Mouse (Mus musculus): ENCODE results near the gene Gm5901. TPM values are rescaled to one million over a fixed set of nuclear protein-coding genes. Genes with fewer than 3 reads are reported as not detected.
A peak's percentile ranks its signal among the peaks of the same experiment; 100 is the strongest.

The Gm5901 gene
- polyA plus RNA-seq, 1 experiment from 2014 or later: not detected

DNA sequence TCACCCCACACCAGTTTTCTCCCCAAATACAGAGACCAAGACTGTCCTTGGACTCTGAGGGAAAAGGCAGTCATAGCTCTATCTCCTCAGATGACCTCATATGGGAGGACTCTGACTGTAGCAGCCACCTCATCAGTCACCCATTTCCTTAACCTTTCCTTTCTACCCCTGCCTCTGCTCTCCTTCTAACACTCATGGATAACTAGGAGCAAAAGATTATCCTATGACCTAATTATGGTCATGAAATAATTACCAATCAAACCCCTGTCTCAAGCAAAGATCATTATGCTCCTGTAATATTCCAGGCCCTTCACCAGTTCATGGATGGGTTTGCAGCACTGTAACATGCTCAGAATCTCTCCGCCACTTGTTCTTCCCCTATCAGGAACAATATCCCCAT is 6.9 kb upstream of the Gm5901 start, which contains the start of gene Olfr692:
TSS of gene Olfr692 (plus strand) at position 301 of the 400 bp plus-strand sequence.
- Histone ChIP-seq H3K9ac (replicated peaks; ENCODE audit: low read length) (no peak within 1 kb of the TSS), H3K4me3 (replicated peaks; ENCODE audit: low read depth, low read length) (no peak within 1 kb of the TSS), H3K4me1 (ENCODE audit: control insufficient read depth, insufficient read depth, low read length) (no peaks in the 10 kb centered on the region), H3K27ac (replicated peaks; ENCODE audit: low read depth, low read length) (no peak within 1 kb of the TSS), H3K9me3 (ENCODE audit: control insufficient read depth, low read length) (no peaks in the 10 kb centered on the region), H3K36me3 (ENCODE audit: control insufficient read depth, insufficient read depth, low read length) (peaks cover 6% of the 10 kb centered on the region), H3K4me2 (ENCODE audit: low read length) (no peak within 1 kb of the TSS), H3K27me3 (ENCODE audit: control insufficient read depth, insufficient read depth, low read length) (no peaks in the 10 kb centered on the region)
- ATAC-seq (ENCODE audit: low FRiP score, low TSS enrichment): no peak
- no peak for DNase-seq
- WGBS: 98% methylated on average over 1 of the region's 1 CpGs

DNA sequence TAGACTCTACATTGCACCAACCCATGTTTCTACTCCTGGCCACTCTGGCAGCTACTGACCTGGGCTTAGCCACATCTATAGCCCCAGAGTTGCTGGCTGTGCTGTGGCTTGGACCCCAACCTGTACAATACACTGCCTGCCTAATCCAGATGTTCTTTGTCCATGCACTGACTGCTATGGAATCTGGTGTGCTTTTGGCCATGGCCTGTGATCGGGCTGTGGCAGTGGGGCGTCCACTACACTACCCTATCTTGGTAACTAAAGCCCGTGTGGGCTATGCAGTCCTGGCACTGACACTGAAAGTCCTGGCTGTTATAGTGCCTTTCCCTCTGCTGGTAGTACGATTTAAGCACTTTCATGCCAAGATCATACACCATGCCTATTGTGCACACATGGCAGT is 6.3 kb upstream of the Gm5901 start:
- DNase-seq: no peak
- Histone ChIP-seq H3K4me3 (replicated peaks; ENCODE audit: low read depth, low read length) (no peak overlapping the region), H3K36me3 (ENCODE audit: control insufficient read depth, insufficient read depth, low read length) (peaks cover 6% of the 10 kb centered on the region), H3K27ac (replicated peaks; ENCODE audit: low read depth, low read length) (no peak overlapping the region), H3K4me1 (ENCODE audit: control insufficient read depth, insufficient read depth, low read length) (no peaks in the 10 kb centered on the region), H3K9me3 (ENCODE audit: control insufficient read depth, low read length) (no peaks in the 10 kb centered on the region), H3K9ac (replicated peaks; ENCODE audit: low read length) (no peak overlapping the region), H3K4me2 (ENCODE audit: low read length) (no peak overlapping the region), H3K27me3 (ENCODE audit: control insufficient read depth, insufficient read depth, low read length) (no peaks in the 10 kb centered on the region)
- ATAC-seq (ENCODE audit: low FRiP score, low TSS enrichment): peak; percentile 8; the same call in 1 of the 2 replicates
- 97% methylated on average over 4 of the region's 4 CpGs for WGBS

DNA sequence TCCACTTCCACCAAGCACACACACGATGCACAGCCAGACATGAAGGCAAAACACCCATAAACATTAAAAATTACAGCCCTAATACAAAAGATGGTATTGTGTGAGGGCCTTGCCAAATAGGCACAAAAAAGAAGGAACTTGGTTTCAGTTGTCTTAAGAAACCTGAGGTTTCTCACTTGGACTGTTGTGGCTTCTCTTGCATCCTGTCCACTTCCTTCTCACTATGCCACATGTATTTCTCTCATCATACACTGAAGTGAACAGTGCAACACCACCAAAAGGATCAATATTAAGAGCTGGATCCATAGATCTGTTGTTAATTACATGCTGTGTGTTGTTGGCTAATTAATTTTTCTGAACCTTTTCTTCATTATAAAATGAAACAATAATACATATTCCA is 1.9 kb upstream of the Gm5901 start:
- no peak for ATAC-seq (ENCODE audit: low FRiP score, low TSS enrichment)
- Histone ChIP-seq H3K27ac (replicated peaks; ENCODE audit: low read depth, low read length) (no peak overlapping the region), H3K9me3 (ENCODE audit: control insufficient read depth, low read length) (no peaks in the 10 kb centered on the region), H3K4me2 (ENCODE audit: low read length) (no peak overlapping the region), H3K9ac (replicated peaks; ENCODE audit: low read length) (no peak overlapping the region), H3K4me1 (ENCODE audit: control insufficient read depth, insufficient read depth, low read length) (no peaks in the 10 kb centered on the region), H3K27me3 (ENCODE audit: control insufficient read depth, insufficient read depth, low read length) (no peaks in the 10 kb centered on the region), H3K36me3 (ENCODE audit: control insufficient read depth, insufficient read depth, low read length) (peaks cover 23% of the 10 kb centered on the region), H3K4me3 (replicated peaks; ENCODE audit: low read depth, low read length) (no peak overlapping the region)
- no peak for DNase-seq
- 96% methylated on average over 1 of the region's 1 CpGs for WGBS

DNA sequence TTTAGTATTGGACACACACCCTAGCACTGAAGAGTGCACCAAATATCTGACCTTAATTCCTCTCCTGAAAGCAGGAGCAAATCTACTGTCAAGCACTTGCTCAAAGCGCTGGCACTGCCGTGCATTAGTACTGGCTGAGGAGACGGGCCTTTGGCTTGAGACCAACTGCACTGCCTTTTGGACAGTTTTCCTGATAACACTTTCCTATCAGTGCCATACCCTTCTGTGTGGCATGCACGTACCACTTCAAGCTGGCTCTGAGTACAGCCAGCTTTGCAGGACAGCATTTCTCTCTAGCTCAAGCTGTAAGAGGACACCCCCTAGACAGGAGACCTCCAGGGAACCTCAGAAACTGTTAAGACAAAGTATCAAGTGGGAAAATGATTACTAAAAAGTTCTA is 1.3 kb upstream of the Gm5901 start:
- Histone ChIP-seq H3K4me3 (replicated peaks; ENCODE audit: low read depth, low read length) (no peak overlapping the region), H3K4me1 (ENCODE audit: control insufficient read depth, insufficient read depth, low read length) (no peaks in the 10 kb centered on the region), H3K9me3 (ENCODE audit: control insufficient read depth, low read length) (no peaks in the 10 kb centered on the region), H3K4me2 (ENCODE audit: low read length) (no peak overlapping the region), H3K9ac (replicated peaks; ENCODE audit: low read length) (no peak overlapping the region), H3K27me3 (ENCODE audit: control insufficient read depth, insufficient read depth, low read length) (no peaks in the 10 kb centered on the region), H3K27ac (replicated peaks; ENCODE audit: low read depth, low read length) (no peak overlapping the region), H3K36me3 (ENCODE audit: control insufficient read depth, insufficient read depth, low read length) (peaks cover 29% of the 10 kb centered on the region)
- ATAC-seq (ENCODE audit: low FRiP score, low TSS enrichment) (no peak), DNase-seq (no peak)
- WGBS: 97% methylated on average over 4 of the region's 4 CpGs

DNA sequence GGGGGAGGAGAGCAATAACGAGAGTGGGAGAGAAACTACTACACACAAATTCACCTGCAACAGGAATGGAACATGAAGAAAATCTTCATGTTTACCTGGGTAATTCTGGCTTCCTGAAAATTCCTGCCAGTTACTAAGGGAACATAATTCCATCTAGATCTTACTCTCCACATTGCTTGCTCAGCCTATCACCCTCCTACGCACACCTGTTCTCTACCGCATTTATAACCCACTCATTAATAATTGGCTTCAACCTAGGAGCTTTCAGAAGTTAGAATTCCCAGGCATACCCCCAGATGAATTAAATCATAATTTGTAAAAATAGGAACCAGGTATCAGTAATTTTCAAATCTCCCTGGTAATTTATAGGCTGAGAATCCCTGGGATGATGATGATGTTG is 862 bp upstream of the Gm5901 start:
- Histone ChIP-seq H3K4me3 (replicated peaks; ENCODE audit: low read depth, low read length) (no peak overlapping the region), H3K27ac (replicated peaks; ENCODE audit: low read depth, low read length) (no peak overlapping the region), H3K4me2 (ENCODE audit: low read length) (no peak overlapping the region), H3K4me1 (ENCODE audit: control insufficient read depth, insufficient read depth, low read length) (no peaks in the 10 kb centered on the region), H3K36me3 (ENCODE audit: control insufficient read depth, insufficient read depth, low read length) (peaks cover 34% of the 10 kb centered on the region), H3K27me3 (ENCODE audit: control insufficient read depth, insufficient read depth, low read length) (no peaks in the 10 kb centered on the region), H3K9me3 (ENCODE audit: control insufficient read depth, low read length) (no peaks in the 10 kb centered on the region), H3K9ac (replicated peaks; ENCODE audit: low read length) (no peak overlapping the region)
- ATAC-seq (ENCODE audit: low FRiP score, low TSS enrichment) (no peak), DNase-seq (no peak)
- WGBS: over 99% methylated on average over 3 of the region's 3 CpGs

DNA sequence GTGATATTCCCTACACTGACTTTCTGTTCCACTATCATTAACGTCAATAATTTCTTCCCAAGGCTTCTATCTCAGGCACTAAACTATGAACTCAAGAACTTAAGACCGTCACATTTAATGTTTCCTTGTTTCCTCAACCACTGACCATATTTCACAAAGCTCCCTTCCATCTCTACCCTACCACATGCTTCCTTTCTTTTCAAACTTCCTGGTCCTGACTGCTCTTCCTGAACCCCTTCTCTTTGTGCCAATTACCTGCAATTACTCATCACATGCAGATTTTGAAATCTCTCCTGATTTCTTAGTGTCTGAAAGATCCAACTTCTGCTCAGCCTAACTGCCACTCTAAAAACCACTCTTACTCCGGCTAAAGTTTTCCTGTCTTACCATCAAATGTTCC is 5.5 kb downstream of the Gm5901 start:
- no peaks in the 10 kb centered on the region for H3K27me3 ChIP-seq (ENCODE audit: control insufficient read depth, insufficient read depth, low read length)
- no peak for ATAC-seq (ENCODE audit: low FRiP score, low TSS enrichment)
- WGBS: 95% methylated on average over 3 of the region's 3 CpGs
- H3K4me2 ChIP-seq (ENCODE audit: low read length): no peak overlapping the region
- no peak overlapping the region for H3K27ac ChIP-seq (replicated peaks; ENCODE audit: low read depth, low read length)
- no peak for DNase-seq
- no peaks in the 10 kb centered on the region for H3K4me1 ChIP-seq (ENCODE audit: control insufficient read depth, insufficient read depth, low read length)
- peaks cover 90% of the 10 kb centered on the region for H3K36me3 ChIP-seq (ENCODE audit: control insufficient read depth, insufficient read depth, low read length)
- H3K4me3 ChIP-seq (replicated peaks; ENCODE audit: low read depth, low read length): no peak overlapping the region
- no peaks in the 10 kb centered on the region for H3K9me3 ChIP-seq (ENCODE audit: control insufficient read depth, low read length)
- H3K9ac ChIP-seq (replicated peaks; ENCODE audit: low read length): no peak overlapping the region

DNA sequence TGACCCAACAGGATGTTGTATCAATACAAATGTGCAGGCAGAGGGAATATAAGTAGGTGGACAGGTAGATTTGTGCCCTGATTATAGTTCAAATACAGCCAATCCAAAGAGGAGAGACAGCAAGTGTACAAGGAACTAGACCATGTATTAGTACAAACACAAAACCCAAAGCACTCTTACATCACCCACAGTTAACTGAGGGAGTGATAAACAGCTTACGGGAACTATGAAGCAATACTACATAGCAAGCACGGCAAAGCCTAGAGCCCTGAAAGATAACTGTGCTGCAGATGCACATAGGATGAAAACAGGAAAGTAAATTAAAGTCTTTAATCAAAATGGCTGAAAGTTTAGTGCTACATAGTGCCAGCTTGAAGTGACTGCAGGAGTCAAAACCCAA is 12.9 kb downstream of the Gm5901 start:
- Histone ChIP-seq H3K27ac (replicated peaks; ENCODE audit: low read depth, low read length) (no peak overlapping the region), H3K4me2 (ENCODE audit: low read length) (no peak overlapping the region), H3K4me3 (replicated peaks; ENCODE audit: low read depth, low read length) (no peak overlapping the region), H3K9me3 (ENCODE audit: control insufficient read depth, low read length) (no peaks in the 10 kb centered on the region), H3K9ac (replicated peaks; ENCODE audit: low read length) (no peak overlapping the region), H3K4me1 (ENCODE audit: control insufficient read depth, insufficient read depth, low read length) (no peaks in the 10 kb centered on the region), H3K27me3 (ENCODE audit: control insufficient read depth, insufficient read depth, low read length) (no peaks in the 10 kb centered on the region), H3K36me3 (ENCODE audit: control insufficient read depth, insufficient read depth, low read length) (peaks cover 76% of the 10 kb centered on the region)
- no peak for ATAC-seq (ENCODE audit: low FRiP score, low TSS enrichment)
- WGBS: 97% methylated on average over 2 of the region's 2 CpGs
- no peak for DNase-seq

DNA sequence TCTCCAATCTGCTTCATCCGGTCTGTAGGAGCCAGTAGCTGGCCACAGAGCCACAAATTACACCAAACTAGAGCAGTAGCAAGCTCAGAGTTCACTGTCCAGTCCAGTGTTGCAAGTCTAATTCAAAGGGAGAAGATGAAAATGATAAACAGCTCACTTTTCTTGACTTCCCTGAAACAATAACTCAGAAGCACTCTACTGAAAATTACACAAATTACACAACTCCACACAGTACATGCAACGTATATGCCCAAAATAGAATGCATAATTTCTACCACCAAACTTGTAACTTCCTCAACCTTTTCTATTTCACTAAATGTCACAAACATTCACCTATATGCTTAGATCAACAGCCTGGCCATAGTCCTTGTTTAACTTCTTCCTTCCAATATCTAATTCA is 15.4 kb downstream of the Gm5901 start:
- no peaks in the 10 kb centered on the region for H3K27me3 ChIP-seq (ENCODE audit: control insufficient read depth, insufficient read depth, low read length)
- H3K9ac ChIP-seq (replicated peaks; ENCODE audit: low read length): no peak overlapping the region
- no peak overlapping the region for H3K4me2 ChIP-seq (ENCODE audit: low read length)
- no peak overlapping the region for H3K27ac ChIP-seq (replicated peaks; ENCODE audit: low read depth, low read length)
- no peaks in the 10 kb centered on the region for H3K9me3 ChIP-seq (ENCODE audit: control insufficient read depth, low read length)
- H3K36me3 ChIP-seq (ENCODE audit: control insufficient read depth, insufficient read depth, low read length): peaks cover 56% of the 10 kb centered on the region
- WGBS: 94% methylated on average over 2 of the region's 2 CpGs
- no peak for DNase-seq
- H3K4me3 ChIP-seq (replicated peaks; ENCODE audit: low read depth, low read length): no peak overlapping the region
- no peak for ATAC-seq (ENCODE audit: low FRiP score, low TSS enrichment)
- H3K4me1 ChIP-seq (ENCODE audit: control insufficient read depth, insufficient read depth, low read length): no peaks in the 10 kb centered on the region

DNA sequence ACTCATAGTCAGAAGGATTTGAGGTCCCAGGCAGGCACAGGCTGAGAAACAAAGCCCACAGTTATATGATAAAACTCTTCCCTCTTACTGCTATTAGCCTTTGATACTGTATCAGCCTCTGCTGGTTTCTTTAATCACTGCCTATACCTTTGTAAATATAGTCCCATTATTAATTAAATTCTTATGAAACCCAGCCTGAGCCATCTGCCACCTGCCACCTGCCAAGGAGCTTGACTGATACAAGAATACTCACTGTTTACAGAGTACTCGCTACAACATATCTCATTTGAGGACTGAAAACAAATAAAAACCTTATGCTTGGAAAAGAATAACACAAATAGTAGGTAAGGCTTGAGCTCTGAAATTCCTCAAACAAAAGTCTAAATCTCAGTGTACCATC is 19.8 kb downstream of the Gm5901 start:
- Histone ChIP-seq H3K4me3 (replicated peaks; ENCODE audit: low read depth, low read length) (no peak overlapping the region), H3K27ac (replicated peaks; ENCODE audit: low read depth, low read length) (no peak overlapping the region), H3K4me1 (ENCODE audit: control insufficient read depth, insufficient read depth, low read length) (peaks cover 6% of the 10 kb centered on the region), H3K27me3 (ENCODE audit: control insufficient read depth, insufficient read depth, low read length) (no peaks in the 10 kb centered on the region), H3K9me3 (ENCODE audit: control insufficient read depth, low read length) (no peaks in the 10 kb centered on the region), H3K4me2 (ENCODE audit: low read length) (no peak overlapping the region), H3K9ac (replicated peaks; ENCODE audit: low read length) (no peak overlapping the region), H3K36me3 (ENCODE audit: control insufficient read depth, insufficient read depth, low read length) (peaks cover 19% of the 10 kb centered on the region)
- ATAC-seq (ENCODE audit: low FRiP score, low TSS enrichment): no peak
- WGBS: 93% methylated on average over 1 of the region's 1 CpGs
- DNase-seq: no peak

Data from midbrain, embryonic 14.5 days (tissue).